Mouse (Mus musculus) heart, embryonic 16.5 days (tissue): ENCODE measurements around the gene Rex1bd. TPM values are rescaled to one million over a fixed set of nuclear protein-coding genes. Genes with fewer than 3 reads are reported as not detected.
"Not testable (repeated sequence)": the region's sequence is repeated elsewhere in the genome, so short reads cannot be mapped to it uniquely, and the experiment has no call there.

Experiments
- ATAC-seq: fragments of 200-750 bp; cut with Nextera tagmentation; replicated peaks from 2 replicates; pipeline ENCODE4 v1.8.0; 2017; ENCODE audit warnings: moderate number of reproducible peaks; ENCODE audit not compliant: insufficient read depth, low FRiP score; ENCODE audit errors: extremely low read depth
- H3K27ac ChIP-seq: fragments of 300-500 bp; sonication (generic); 2 replicates; pipeline ENCODE4 v1.5.1; 2014; ENCODE audit warnings: mild to moderate bottlenecking, low read length, control low read depth, moderate library complexity
- H3K27me3 ChIP-seq: fragments of 300-500 bp; sonication (generic); 2 replicates; pipeline ENCODE4 v1.6.1; 2014; ENCODE audit warnings: low read length, mixed read lengths; ENCODE audit not compliant: control insufficient read depth, insufficient read depth
- H3K36me3 ChIP-seq: fragments of 300-500 bp; sonication (generic); 2 replicates; pipeline ENCODE4 v1.6.1; 2014; ENCODE audit not compliant: control insufficient read depth, insufficient read depth
- H3K4me1 ChIP-seq: fragments of 300-500 bp; sonication (generic); 2 replicates; pipeline ENCODE4 v1.6.1; 2014; ENCODE audit warnings: low read length, mixed read lengths; ENCODE audit not compliant: control insufficient read depth, insufficient read depth
- H3K4me2 ChIP-seq: fragments of 300-500 bp; sonication (generic); 2 replicates; pipeline ENCODE4 v1.6.1; 2014; ENCODE audit warnings: low read depth, mild to moderate bottlenecking, control low read depth, low read length
- H3K4me3 ChIP-seq: fragments of 300-500 bp; sonication (generic); 2 replicates; pipeline ENCODE4 v1.5.1; 2014; ENCODE audit warnings: mild to moderate bottlenecking, control low read depth, low read length
- H3K9ac ChIP-seq: fragments of 300-500 bp; sonication (generic); 2 replicates; pipeline ENCODE4 v1.6.1; 2014; ENCODE audit warnings: low read length, control low read depth
- H3K9me3 ChIP-seq: fragments of 300-500 bp; sonication (generic); replicated peaks from 2 replicates; pipeline ENCODE4 v1.6.1; 2016; ENCODE audit warnings: low read length; ENCODE audit not compliant: control insufficient read depth
- WGBS: fragments of 180-500 bp; shearing (Covaris S2); extraction: QIAGEN DNeasy Blood & Tissue Kit; methylation state at CpG from one replicate; pipeline ENCODE4 v1.1.7; 2014; 5-methylcytosine and 5-hydroxymethylcytosine counted together
- polyA plus RNA-seq: library from polyadenylated mRNA; unstranded; fragments of >200 nt; fragmentation: Nextera tagmentation; extraction: Ambion mirVana; gene quantifications from 2 replicates; pipeline ENCODE4 v1.2.1, GENCODE M21; 2015

The Rex1bd gene
- polyA plus RNA-seq, 1 experiment from 2014 or later: 122 TPM

DNA sequence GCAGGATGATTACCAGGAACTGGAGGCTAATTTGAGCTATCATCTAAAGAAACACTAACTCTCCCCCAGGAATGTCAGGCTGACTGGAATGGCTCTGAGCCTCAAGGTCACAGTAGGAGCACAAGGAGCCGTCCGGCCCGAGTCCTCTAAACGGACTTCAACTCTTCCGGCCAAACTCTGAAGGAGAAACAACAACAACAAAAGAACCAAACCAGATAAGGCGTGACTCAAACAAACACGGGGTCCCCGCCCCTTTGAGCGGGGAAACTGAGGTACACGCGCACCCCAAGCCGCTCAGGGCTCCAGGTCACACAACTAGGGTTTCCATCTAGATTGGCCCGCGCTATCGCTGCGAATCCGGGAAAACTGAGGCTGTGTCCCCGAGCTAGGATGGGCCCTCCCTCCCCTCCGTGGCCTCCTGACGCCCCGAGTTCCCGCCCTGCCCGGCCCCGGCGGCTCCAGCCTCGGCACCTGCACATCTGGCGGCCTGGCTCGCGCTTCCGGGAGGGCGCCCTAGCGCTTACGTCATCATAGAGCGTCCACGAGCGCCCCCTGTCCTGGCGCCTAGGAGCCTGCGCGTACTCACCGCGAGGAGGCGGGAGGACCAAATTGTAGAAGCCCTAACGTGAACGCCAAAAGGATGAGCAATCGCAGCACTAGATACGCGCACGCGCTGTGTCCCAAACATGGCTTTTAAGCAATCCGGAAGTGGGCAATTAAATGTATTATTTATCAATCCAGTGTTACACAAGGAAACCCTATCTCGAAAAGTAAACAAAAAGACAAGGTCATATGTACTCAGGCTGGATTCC, 16.2 kb upstream of the Rex1bd start:
- ATAC-seq: peak; percentile 73
- peak overlapping the region; percentile 94 for H3K9ac ChIP-seq
- peaks cover 7% of the 10 kb centered on the region for H3K36me3 ChIP-seq
- H3K4me1 ChIP-seq: peaks cover 17% of the 10 kb centered on the region
- peak overlapping the region; percentile 84 for H3K4me2 ChIP-seq
- no peaks in the 10 kb centered on the region for H3K9me3 ChIP-seq
- WGBS: under 1% methylated on average over 51 of the region's 51 CpGs
- H3K27me3 ChIP-seq: no peaks in the 10 kb centered on the region
- peak overlapping the region; percentile 91 for H3K4me3 ChIP-seq
- H3K27ac ChIP-seq: peak overlapping the region; percentile 90

DNA sequence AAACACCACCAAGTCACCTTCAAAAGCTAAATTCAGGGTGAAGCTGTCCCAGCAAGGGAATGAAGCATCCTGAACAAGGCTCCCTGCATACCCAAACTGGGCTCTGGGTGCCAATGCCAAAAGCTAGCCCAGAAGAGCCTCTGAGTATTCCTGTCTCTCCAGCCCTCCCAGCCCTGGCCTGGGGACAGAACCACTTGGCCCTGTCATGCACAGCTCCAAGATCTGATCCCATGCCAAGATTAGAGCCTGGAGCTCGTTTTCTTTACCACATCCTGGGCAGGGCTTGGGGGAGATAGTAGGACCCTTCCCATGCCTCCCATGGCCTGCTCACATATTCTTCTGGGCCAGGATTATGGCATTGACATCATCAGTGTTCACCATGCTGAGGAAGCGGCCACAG, 13.1 kb upstream of the Rex1bd start:
- no peak for ATAC-seq
- H3K4me2 ChIP-seq: no peak overlapping the region
- WGBS: 54% methylated on average over 2 of the region's 2 CpGs
- H3K4me3 ChIP-seq: no peak overlapping the region
- H3K4me1 ChIP-seq: peaks cover 10% of the 10 kb centered on the region
- peaks cover 12% of the 10 kb centered on the region for H3K36me3 ChIP-seq
- no peak overlapping the region for H3K9ac ChIP-seq
- H3K27me3 ChIP-seq: no peaks in the 10 kb centered on the region
- no peak overlapping the region for H3K27ac ChIP-seq
- no peaks in the 10 kb centered on the region for H3K9me3 ChIP-seq

DNA sequence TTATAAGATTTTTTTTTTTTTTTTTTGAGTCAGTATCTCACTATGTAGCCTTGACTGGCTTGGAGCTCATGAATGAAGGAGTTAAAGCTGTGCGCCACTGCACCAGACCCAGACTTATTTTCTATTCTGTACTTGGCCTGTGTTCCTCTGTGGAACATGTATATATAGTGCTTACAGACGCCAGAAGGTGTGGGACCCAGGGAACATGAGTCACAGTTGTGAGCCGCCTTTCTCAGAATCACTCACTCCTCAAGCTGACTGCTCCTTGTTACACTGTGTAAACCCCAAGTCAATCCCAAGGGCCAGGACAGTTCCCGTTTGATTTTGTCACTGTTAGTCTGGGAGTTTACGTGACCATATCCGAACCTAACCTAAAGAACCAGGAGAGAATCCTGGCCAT, 12.5 kb upstream of the Rex1bd start:
- Histone ChIP-seq H3K27ac (no peak overlapping the region), H3K27me3 (no peaks in the 10 kb centered on the region), H3K4me3 (no peak overlapping the region), H3K9me3 (no peaks in the 10 kb centered on the region), H3K4me1 (peaks cover 10% of the 10 kb centered on the region), H3K4me2 (no peak overlapping the region), H3K36me3 (peaks cover 16% of the 10 kb centered on the region), H3K9ac (no peak overlapping the region)
- WGBS: 89% methylated on average over 6 of the region's 6 CpGs
- ATAC-seq: no peak

DNA sequence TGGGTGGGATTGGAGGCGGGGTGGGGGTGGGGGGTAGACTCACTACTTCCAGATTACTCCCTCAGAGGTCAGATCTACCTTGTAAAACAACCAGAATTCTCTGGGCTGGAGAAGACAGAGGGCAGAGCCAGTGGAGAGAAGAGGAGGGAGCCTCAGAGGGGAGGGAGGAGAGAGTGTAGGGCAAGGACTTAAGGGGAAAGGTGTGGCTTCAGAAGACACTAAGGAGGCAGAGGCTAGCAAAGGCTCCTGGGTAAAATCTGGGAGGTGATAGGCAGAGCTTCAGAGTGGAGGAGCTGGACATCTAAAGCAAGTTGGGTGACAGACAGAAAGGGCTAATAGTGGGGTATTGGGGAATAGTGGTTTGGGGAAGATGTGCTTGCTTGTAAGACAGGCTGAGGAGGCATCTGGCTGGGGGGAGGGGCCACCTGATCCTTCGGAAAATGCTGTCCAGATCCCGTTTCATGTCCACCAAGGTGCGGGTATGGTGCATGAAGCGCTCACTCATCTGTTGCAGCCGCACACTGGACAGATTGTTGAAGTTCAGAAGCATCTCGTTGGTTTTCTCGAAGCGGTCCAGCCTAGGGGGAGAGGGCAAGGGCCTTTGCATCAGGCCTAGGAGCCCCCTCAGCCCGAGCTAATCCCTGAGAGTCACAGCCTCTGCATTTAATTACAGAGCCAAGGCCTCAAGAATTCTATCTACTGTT, 11.5 kb upstream of the Rex1bd start:
- peaks cover 12% of the 10 kb centered on the region for H3K4me1 ChIP-seq
- H3K4me2 ChIP-seq: no peak overlapping the region
- WGBS: 72% methylated on average over 10 of the region's 10 CpGs
- H3K36me3 ChIP-seq: peaks cover 18% of the 10 kb centered on the region
- no peaks in the 10 kb centered on the region for H3K27me3 ChIP-seq
- H3K9ac ChIP-seq: no peak overlapping the region
- no peaks in the 10 kb centered on the region for H3K9me3 ChIP-seq
- no peak overlapping the region for H3K4me3 ChIP-seq
- ATAC-seq: no peak
- H3K27ac ChIP-seq: no peak overlapping the region

DNA sequence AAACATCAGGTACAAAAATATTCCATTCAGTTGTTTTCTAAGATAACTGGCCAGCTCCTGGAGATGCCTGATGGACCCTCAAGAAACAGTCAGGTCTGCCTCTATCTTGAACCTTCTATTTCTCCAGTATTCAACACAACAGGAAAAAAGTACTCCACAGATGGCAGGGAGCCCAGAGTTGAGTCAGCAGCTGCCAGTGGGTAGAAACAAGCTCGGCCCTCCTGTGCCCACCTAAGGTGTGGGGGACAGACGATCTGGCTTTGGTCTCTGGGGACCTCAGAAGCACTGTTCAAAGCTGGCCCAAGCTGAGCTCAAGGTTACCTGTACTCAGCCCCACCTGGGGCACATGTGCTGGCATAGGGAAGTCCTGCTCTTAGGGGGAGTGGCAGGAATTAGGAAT, 6.9 kb upstream of the Rex1bd start:
- Histone ChIP-seq H3K27me3 (no peaks in the 10 kb centered on the region), H3K9me3 (no peaks in the 10 kb centered on the region), H3K4me1 (peaks cover 16% of the 10 kb centered on the region), H3K9ac (no peak overlapping the region), H3K4me3 (no peak overlapping the region), H3K36me3 (peaks cover 20% of the 10 kb centered on the region), H3K4me2 (no peak overlapping the region), H3K27ac (no peak overlapping the region)
- 25% methylated on average over 2 of the region's 2 CpGs for WGBS
- ATAC-seq: no peak

DNA sequence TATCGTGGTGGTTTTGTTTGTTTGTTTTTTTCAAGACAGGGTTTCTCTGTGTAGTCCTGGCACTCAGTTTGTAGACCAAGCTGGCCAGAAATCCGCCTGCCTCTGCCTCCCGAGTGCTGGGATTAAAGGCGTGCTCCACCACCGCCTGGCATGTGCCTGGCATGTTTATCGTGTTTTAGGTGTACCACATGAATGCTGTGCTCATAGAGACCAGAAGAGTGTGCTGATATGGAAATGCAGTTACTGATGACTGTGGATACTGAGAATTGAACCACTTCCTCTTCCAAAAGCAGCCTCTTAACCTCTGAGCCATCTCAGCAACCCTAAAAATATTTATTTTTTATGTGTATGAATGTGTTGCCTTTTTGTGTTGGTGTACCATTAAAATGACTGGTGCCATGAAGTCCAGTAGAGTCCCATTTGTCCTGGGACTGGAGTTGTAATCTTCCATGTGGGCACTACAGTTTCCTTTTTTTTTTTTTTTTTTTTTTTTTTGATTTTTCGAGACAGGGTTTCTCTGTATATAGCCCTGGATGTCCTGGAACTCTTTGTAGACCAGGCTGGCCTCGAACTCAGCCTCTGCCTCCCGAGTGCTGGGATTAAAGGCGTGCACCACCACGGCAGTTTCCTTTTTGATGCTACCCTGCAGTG, 5.8 kb upstream of the Rex1bd start:
- Histone ChIP-seq H3K9me3 (no peaks in the 10 kb centered on the region), H3K4me2 (no peak overlapping the region), H3K4me3 (no peak overlapping the region), H3K27me3 (no peaks in the 10 kb centered on the region), H3K27ac (no peak overlapping the region), H3K4me1 (peaks cover 16% of the 10 kb centered on the region), H3K9ac (no peak overlapping the region), H3K36me3 (peaks cover 23% of the 10 kb centered on the region)
- WGBS: 90% methylated on average over 11 of the region's 11 CpGs
- no peak for ATAC-seq

DNA sequence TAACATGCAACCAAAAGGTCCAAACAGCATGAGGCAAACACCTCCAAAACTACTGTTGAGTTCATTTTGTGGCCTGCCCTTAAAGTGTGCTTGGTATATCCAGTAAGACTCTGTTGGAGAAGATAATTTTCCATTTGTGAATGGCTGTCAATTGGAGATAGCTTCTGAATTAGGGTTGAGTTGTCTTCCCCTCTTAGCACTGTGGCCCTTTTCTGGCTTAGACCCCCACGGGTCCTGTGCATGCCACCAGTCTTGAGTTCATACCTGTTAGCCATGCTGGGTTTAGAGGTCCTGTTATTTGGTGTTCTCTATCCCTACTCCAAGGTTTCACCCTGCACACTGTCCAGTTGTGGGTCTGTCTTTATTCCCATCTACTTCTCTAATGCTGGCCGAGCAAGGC, 5.2 kb upstream of the Rex1bd start:
- Histone ChIP-seq H3K36me3 (peaks cover 23% of the 10 kb centered on the region), H3K4me3 (no peak overlapping the region), H3K27me3 (no peaks in the 10 kb centered on the region), H3K4me1 (peaks cover 16% of the 10 kb centered on the region), H3K27ac (no peak overlapping the region), H3K4me2 (no peak overlapping the region), H3K9ac (no peak overlapping the region), H3K9me3 (no peaks in the 10 kb centered on the region)
- WGBS: 90% methylated on average over 2 of the region's 2 CpGs
- no peak for ATAC-seq

DNA sequence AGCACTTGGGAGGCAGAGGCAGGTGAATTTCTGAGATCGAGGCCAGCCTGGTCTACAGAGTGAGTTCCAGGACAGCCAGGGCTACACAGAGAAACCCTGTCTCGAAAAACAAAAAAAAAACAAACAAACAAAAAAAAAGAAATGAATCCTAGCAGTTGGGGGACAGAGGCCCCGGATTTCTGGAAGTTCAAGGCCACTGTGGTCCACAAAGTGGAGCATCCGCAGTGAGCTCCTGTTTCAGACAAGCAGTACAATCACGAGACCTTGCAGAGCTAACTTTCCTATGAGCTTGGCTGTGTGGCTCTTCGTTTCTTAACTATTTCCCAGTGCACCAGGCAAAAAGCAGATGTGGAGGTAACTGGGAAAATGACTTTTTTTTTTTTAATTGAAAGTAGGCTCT, 4.6 kb upstream of the Rex1bd start:
- not testable (repeated sequence) for H3K9me3 ChIP-seq, H3K27ac ChIP-seq, H3K9ac ChIP-seq, ATAC-seq, H3K27me3 ChIP-seq
- peaks cover 19% of the 10 kb centered on the region for H3K36me3 ChIP-seq
- peaks cover 16% of the 10 kb centered on the region for H3K4me1 ChIP-seq
- peak overlapping the region; percentile 59 for H3K4me2 ChIP-seq
- peak overlapping the region; percentile 95 for H3K4me3 ChIP-seq
- WGBS: 74% methylated on average over 6 of the region's 6 CpGs
